Mouse (Mus musculus) midbrain, embryonic 10.5 days (tissue): Measurements from ENCODE around the gene Ogt. TPM values are rescaled to one million over a fixed set of nuclear protein-coding genes. Genes with fewer than 3 reads are reported as not detected.

ENCODE experiments used
- DNase-seq: peaks from one replicate; pipeline ENCODE4 v3.0.0-alpha.2; 2017; ENCODE audit warnings: low spot score
- H3K27ac ChIP-seq: fragments of 300-500 bp; sonication (generic); replicated peaks from 2 replicates; pipeline ENCODE4 v1.5.1; 2016; ENCODE audit warnings: mild to moderate bottlenecking
- H3K27me3 ChIP-seq: fragments of 300-500 bp; sonication (generic); 2 replicates; pipeline ENCODE4 v1.6.1; 2016; ENCODE audit warnings: low read depth, mild to moderate bottlenecking; ENCODE audit not compliant: poor library complexity, severe bottlenecking
- H3K36me3 ChIP-seq: fragments of 300-500 bp; sonication (generic); 2 replicates; pipeline ENCODE4 v1.6.1; 2016; ENCODE audit warnings: mild to moderate bottlenecking, moderate library complexity
- H3K4me1 ChIP-seq: fragments of 300-500 bp; sonication (generic); 2 replicates; pipeline ENCODE4 v1.6.1; 2016
- H3K4me3 ChIP-seq: fragments of 300-500 bp; sonication (generic); 2 replicates; pipeline ENCODE4 v1.5.1; 2016; ENCODE audit warnings: mild to moderate bottlenecking, moderate library complexity
- H3K9me3 ChIP-seq: fragments of 300-500 bp; sonication (generic); replicated peaks from 2 replicates; pipeline ENCODE4 v1.6.1; 2016; ENCODE audit warnings: mild to moderate bottlenecking
- WGBS: fragments of 180-500 bp; shearing (Covaris S2); methylation state at CpG from one replicate; pipeline ENCODE4 v1.1.7; 2016; 5-methylcytosine and 5-hydroxymethylcytosine counted together
- polyA plus RNA-seq: library from polyadenylated mRNA; unstranded; fragments of >200 nt; fragmentation: Nextera tagmentation; extraction: Ambion mirVana; gene quantifications from 2 replicates; pipeline ENCODE4 v1.2.1, GENCODE M21; 2016

The Ogt gene
- polyA plus RNA-seq, 1 experiment from 2014 or later: 130 TPM

DNA sequence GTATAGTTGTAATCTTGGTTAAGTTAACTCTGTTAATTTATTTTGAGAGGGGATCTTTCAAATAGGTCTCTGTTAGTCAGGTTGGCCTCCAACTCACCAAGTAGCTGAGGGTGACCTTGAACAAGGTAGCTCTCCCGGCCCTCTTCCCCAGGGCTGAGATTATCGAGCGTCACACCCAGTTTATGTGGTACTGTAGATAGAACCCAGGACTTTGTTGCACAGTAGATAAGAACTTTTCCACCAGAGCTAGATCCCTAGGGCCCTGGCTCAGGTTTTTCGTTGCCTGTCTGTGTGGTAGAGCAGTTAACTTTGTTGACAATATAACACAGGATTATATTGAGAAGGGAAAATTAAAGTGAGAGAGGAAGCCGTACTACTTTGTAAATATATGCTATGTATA, 6.8 kb downstream of the Ogt start:
- Histone ChIP-seq H3K27ac (no peak overlapping the region), H3K4me1 (peaks cover 6% of the 10 kb centered on the region), H3K27me3 (peaks cover 11% of the 10 kb centered on the region), H3K4me3 (no peak overlapping the region), H3K9me3 (no peaks in the 10 kb centered on the region), H3K36me3 (peaks cover 56% of the 10 kb centered on the region)
- no peak for DNase-seq
- 90% methylated on average over 5 of the region's 5 CpGs for WGBS

DNA sequence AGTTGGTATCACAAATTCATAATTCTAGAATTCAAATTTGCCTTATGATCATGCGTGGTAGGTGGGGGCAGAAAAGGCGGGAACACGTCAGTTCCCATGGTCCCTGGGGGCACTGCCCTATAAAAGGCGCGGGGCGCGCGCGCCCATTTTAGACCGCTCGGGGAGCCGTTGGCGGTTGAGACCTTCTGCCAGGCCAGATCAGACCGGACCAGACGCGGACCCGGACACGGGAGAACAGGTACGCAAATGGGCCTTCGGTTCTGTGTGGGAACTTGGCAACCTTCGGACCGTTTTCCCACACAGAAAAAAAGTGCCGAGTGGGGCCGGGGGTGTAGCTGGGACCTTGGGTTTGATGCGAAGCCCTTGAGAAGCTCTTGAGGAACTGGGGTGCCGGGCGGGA, 55.8 kb downstream of the Ogt start:
- no peaks in the 10 kb centered on the region for H3K27me3 ChIP-seq
- no peak overlapping the region for H3K4me3 ChIP-seq
- no peaks in the 10 kb centered on the region for H3K4me1 ChIP-seq
- no peaks in the 10 kb centered on the region for H3K36me3 ChIP-seq
- H3K27ac ChIP-seq: no peak overlapping the region
- peaks cover 26% of the 10 kb centered on the region for H3K9me3 ChIP-seq
- 93% methylated on average over 27 of the region's 27 CpGs for WGBS
- DNase-seq: no peak

DNA sequence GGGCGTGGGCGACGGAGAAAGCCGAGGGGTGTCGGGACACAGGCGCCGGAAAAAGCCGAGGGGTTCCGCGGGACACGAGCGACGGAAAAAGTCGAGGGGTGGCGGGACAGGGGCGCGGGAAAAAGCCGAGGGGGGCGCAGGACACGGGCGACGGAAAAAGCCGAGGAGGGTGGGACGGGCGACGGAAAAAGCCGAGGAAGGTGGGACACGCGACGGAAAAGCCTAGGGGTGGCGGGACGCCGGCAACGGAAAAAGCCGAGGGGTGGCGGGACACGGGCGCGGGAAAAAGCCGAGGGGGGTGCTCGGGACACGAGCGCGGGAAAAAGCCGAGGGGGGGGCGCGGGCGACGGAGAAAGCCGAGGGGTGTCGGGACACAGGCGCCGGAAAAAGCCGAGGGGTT, 57.7 kb downstream of the Ogt start:
- Histone ChIP-seq H3K27ac (no peak overlapping the region), H3K4me3 (no peak overlapping the region), H3K4me1 (no peaks in the 10 kb centered on the region), H3K27me3 (no peaks in the 10 kb centered on the region), H3K9me3 (peaks cover 26% of the 10 kb centered on the region), H3K36me3 (no peaks in the 10 kb centered on the region)
- no peak for DNase-seq
- WGBS: 71% methylated on average over 54 of the region's 54 CpGs

DNA sequence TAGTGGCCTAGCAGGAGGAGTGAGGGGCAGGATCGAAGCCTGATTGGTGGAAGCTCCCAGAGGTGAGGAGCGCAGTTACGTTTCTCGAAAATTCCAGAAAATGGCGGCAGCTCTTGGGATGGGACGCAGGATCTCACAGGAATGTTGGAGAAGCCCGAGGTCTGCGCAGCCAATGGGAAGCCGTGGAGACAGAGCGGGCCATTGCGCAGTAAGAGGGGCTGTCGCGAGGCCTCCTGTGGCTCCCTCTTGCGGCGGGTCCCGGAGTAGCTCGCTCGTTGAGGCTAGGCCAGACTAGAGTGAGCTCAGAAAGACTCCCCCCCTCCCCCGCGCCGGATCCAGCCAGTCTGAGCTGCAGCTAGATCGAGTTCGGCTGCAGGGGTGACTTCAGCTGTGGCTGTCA, 58.4 kb downstream of the Ogt start:
- 52% methylated on average over 23 of the region's 23 CpGs for WGBS
- DNase-seq: no peak
- no peak overlapping the region for H3K4me3 ChIP-seq

DNA sequence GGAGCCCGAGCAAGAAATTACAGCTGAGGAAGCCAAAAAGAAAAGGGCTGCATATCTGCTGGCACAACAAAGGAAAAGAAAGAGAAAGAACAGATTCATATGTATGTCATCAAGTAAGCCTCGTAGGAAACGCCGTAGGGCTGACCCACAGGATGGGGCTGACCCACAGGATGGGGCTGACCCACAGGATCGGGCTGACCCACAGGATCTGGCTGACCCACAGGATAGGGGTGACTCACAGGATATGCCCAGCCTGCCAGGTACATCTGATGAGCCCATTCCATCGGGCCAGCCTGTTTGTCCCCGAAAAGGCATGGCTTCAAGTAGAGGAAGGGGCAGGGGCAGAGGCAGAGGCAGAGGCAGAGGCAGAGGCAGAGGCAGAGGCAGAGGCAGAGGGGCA, 65.3 kb downstream of the Ogt start:
- no peak for DNase-seq
- H3K27me3 ChIP-seq: peaks cover 36% of the 10 kb centered on the region
- H3K4me3 ChIP-seq: no peak overlapping the region
- 84% methylated on average over 7 of the region's 7 CpGs for WGBS
- no peaks in the 10 kb centered on the region for H3K4me1 ChIP-seq
- H3K9me3 ChIP-seq: no peaks in the 10 kb centered on the region
- H3K36me3 ChIP-seq: no peaks in the 10 kb centered on the region
- no peak overlapping the region for H3K27ac ChIP-seq

More for the DNA sequence above, 58.4 kb downstream of the Ogt start:
- Histone ChIP-seq H3K4me1 (no peaks in the 10 kb centered on the region), H3K27ac (no peak overlapping the region), H3K36me3 (no peaks in the 10 kb centered on the region), H3K27me3 (no peaks in the 10 kb centered on the region), H3K9me3 (peaks cover 26% of the 10 kb centered on the region)

DNA sequence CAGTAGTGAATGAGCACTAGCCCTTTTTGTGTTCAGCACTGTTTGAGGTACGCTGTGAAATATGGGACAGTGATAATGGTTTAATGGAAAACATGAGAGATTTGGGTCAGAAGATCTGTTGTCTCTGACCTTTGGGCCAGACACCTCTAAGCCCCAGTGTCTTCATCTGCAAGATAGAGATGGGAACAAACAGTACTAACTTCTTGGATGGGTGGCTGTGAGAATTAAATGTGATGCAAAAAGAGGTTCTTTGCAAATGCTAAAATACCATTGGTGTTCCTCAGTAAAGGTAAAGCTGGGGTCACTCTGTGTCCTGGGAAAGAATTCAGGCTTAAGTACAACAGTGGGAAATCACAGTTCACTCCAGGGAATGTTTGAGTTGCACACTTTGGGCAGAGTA, 80.5 kb downstream of the Ogt start:
- WGBS: 67% methylated on average over 1 of the region's 1 CpGs
- no peak overlapping the region for H3K4me3 ChIP-seq
- no peak overlapping the region for H3K27ac ChIP-seq
- H3K9me3 ChIP-seq: no peaks in the 10 kb centered on the region
- H3K4me1 ChIP-seq: no peaks in the 10 kb centered on the region
- H3K27me3 ChIP-seq: peaks cover 62% of the 10 kb centered on the region
- DNase-seq: no peak
- no peaks in the 10 kb centered on the region for H3K36me3 ChIP-seq

DNA sequence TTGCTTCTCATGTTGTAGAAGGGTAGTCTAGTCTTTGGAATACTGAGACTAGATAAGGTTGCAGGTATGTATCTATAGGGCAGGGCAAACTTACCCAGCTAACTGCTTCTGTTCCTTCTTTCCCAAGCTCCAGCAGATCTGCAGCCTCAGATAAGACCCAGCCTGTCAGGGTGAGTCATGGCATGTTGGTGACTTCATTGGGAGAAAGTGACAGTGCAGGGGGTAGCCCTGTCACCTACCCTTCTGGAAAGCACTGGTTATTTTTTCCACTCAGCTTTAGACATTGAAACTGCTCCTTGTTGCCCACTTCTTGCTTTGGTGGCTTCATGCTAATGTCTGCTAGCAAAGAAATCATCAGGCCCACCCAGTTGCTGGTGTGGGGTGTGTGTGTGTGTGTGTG, 90.2 kb downstream of the Ogt start:
- H3K4me3 ChIP-seq: no peak overlapping the region
- H3K27me3 ChIP-seq: peaks cover 87% of the 10 kb centered on the region
- H3K4me1 ChIP-seq: no peaks in the 10 kb centered on the region
- DNase-seq: no peak
- H3K9me3 ChIP-seq: no peaks in the 10 kb centered on the region
- no peak overlapping the region for H3K27ac ChIP-seq
- H3K36me3 ChIP-seq: no peaks in the 10 kb centered on the region

DNA sequence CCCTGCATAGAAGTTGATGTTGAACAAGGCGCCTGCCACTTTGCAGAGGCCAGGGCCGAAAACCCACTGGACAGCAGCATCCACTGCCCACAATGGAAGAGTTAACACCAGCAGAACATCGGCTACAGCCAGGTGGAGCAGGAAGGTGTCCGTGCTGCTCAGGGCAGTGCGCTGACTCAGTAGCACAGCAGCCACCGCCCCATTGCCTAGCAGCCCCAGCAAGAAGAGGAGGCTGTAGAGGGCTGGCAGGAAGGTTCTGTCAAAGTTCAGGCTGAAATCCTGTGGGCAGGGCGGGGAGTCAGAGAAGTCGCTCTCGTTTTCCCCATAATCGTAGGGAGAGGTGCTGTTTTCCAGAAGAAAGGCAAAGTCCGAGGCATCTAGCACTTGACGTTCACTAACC, 92.8 kb downstream of the Ogt start:
- H3K4me1 ChIP-seq: no peaks in the 10 kb centered on the region
- no peak overlapping the region for H3K27ac ChIP-seq
- no peaks in the 10 kb centered on the region for H3K9me3 ChIP-seq
- peaks cover 90% of the 10 kb centered on the region for H3K27me3 ChIP-seq
- H3K36me3 ChIP-seq: no peaks in the 10 kb centered on the region
- H3K4me3 ChIP-seq: no peak overlapping the region
- 82% methylated on average over 12 of the region's 12 CpGs for WGBS
- DNase-seq: no peak

DNA sequence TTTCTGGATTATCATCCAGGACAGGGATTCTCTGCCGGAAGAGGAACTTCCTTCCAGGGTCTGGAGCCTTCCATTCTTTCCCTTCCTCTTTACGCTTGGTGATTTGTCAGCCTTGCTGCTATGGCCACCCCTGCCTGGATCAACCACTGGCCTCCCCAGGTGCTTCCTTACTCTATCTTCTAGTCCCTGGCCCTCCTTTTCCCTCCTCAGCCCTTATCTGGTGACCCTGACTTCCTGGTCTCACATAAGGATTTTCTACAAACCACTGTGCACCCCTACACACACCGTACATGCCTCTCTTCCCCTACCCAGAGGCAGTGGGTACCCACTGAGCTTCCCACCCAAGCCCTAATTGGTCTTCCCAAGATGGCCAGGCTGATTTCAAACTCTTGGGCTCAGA, 93.4 kb downstream of the Ogt start:
- Histone ChIP-seq H3K36me3 (no peaks in the 10 kb centered on the region), H3K27me3 (peaks cover 92% of the 10 kb centered on the region), H3K9me3 (no peaks in the 10 kb centered on the region), H3K27ac (no peak overlapping the region), H3K4me3 (no peak overlapping the region), H3K4me1 (no peaks in the 10 kb centered on the region)
- 94% methylated on average over 3 of the region's 3 CpGs for WGBS
- DNase-seq: no peak

DNA sequence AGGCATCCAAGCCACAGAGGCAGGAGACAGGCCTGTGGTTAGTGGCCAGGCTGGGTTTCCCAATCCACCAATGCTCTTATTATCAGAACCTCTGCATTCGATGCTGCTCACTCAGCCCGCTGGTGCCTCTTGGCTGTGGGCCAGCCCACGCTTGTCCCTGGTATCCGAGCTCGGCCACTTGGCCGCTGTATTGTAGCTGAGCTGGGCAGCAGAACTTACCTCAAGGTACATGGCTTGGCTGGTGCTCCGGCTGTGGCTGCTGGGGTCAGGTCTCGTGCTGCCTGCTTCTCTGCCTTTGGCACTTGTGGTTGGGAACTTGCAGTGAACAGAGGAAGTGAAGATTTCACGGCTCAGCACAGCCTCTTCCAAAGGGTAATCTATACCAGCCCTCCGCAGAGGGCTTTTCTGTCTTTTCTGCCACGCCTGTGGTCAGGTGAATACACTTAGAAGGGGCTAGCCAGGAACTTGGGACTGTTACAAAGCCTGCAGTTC, 94.0 kb downstream of the Ogt start, which contains the start of gene Cxcr3:
Gene Cxcr3 (minus strand): TSS at position 442 of the 492 bp plus-strand sequence.
- Histone ChIP-seq H3K27me3 (peaks cover 96% of the 10 kb centered on the region), H3K36me3 (no peaks in the 10 kb centered on the region), H3K9me3 (no peaks in the 10 kb centered on the region), H3K4me1 (no peaks in the 10 kb centered on the region), H3K27ac (no peak within 1 kb of the TSS), H3K4me3 (no peak within 1 kb of the TSS)
- WGBS: 91% methylated on average over 11 of the region's 11 CpGs
- no peak for DNase-seq

Other genes with a start within 250 kb of the Ogt start
- gene Zmym3, start 219.2 kb upstream of the Ogt start, polyA plus RNA-seq: 16.6 and 22.3 TPM in 2 replicates
- 618 and 658 TPM in 2 replicates for gene Nono, start 210.7 kb upstream of the Ogt start, polyA plus RNA-seq
- 2.3 and 2.7 TPM in 2 replicates for gene Itgb1bp2, start 191.0 kb upstream of the Ogt start, polyA plus RNA-seq
- 19.3 and 21.8 TPM in 2 replicates for gene Taf1, start 107.3 kb upstream of the Ogt start, polyA plus RNA-seq
- 0.10 TPM in 1 of 2 replicates, not detected in the other for gene Cxcr3, start 94.2 kb downstream of the Ogt start, polyA plus RNA-seq
- 0.09 TPM in 1 of 2 replicates, not detected in the other for gene Gm4779, start 154.4 kb downstream of the Ogt start, polyA plus RNA-seq
- not detected in 2 replicates for gene 8030474K03Rik, start 154.6 kb downstream of the Ogt start, polyA plus RNA-seq
- 14.0 and 14.1 TPM in 2 replicates for gene Nhsl2, start 209.3 kb downstream of the Ogt start, polyA plus RNA-seq